Mouse (Mus musculus) small intestine, adult 2 months (tissue): ENCODE data around the gene Cxcl9. TPM values are rescaled to one million over a fixed set of nuclear protein-coding genes. Genes with fewer than 3 reads are reported as not detected.

Experiments
- H3K27ac ChIP-seq: fragments of 200-500 bp; 2 replicates; pipeline ENCODE4 v1.5.1; 2012; ENCODE audit warnings: low read depth, low read length, control low read depth, inconsistent platforms; ENCODE audit not compliant: insufficient read depth
- H3K27me3 ChIP-seq: fragments of 200-500 bp; 2 replicates; pipeline ENCODE4 v1.6.1; 2012; ENCODE audit warnings: mild to moderate bottlenecking, moderate library complexity, low read length, inconsistent platforms; ENCODE audit not compliant: control insufficient read depth, insufficient read depth
- H3K36me3 ChIP-seq: fragments of 200-500 bp; 2 replicates; pipeline ENCODE4 v1.6.1; 2012; ENCODE audit warnings: mild to moderate bottlenecking, low read length, control low read depth, inconsistent platforms; ENCODE audit not compliant: control insufficient read depth, insufficient read depth
- H3K4me1 ChIP-seq: fragments of 200-500 bp; 2 replicates; pipeline ENCODE4 v1.6.1; 2012; ENCODE audit warnings: low read length, inconsistent platforms, mixed read lengths; ENCODE audit not compliant: control insufficient read depth, insufficient read depth, insufficient read length
- H3K4me3 ChIP-seq: fragments of 200-500 bp; 2 replicates; pipeline ENCODE4 v1.5.1; 2012; ENCODE audit warnings: low read depth, mild to moderate bottlenecking, control low read depth, inconsistent platforms, low read length, moderate library complexity
- CTCF ChIP-seq: fragments of 200-500 bp; IDR thresholded peaks from 2 replicates; pipeline ENCODE4 v1.5.1; 2012; ENCODE audit warnings: low read depth, mild to moderate bottlenecking, control low read depth, inconsistent platforms, low read length, moderate library complexity, mixed read lengths; ENCODE audit not compliant: insufficient replicate concordance, insufficient read length; ENCODE audit errors: extremely low read depth
- POLR2A ChIP-seq: fragments of 200-500 bp; IDR thresholded peaks from 2 replicates; pipeline ENCODE4 v1.6.1; 2012; ENCODE audit warnings: low read depth, mild to moderate bottlenecking, control low read depth, inconsistent platforms, low read length, moderate library complexity
- WGBS: fragments of 180-500 bp; shearing (Covaris S2); methylation state at CpG from one replicate; pipeline ENCODE4 v1.1.7; 2018; 5-methylcytosine and 5-hydroxymethylcytosine counted together
- polyA plus RNA-seq: library from polyadenylated mRNA; depleted of rRNA; stranded (reverse); fragments of >200 nt; gene quantifications from 2 replicates; pipeline ENCODE4 v1.2.3, GENCODE M21; 2012; rRNA removed

The Cxcl9 gene
- polyA plus RNA-seq, result 1.8 and 7.9 TPM in 2 replicates

GRCm38 (mm10) chr5:92327929-92328328 is at the start of gene Cxcl9:
Gene Cxcl9, minus strand, starts transcription at chr5:92328079.
- H3K4me1 ChIP-seq, result peaks cover 10% of the 10 kb centered on the region
- H3K36me3 ChIP-seq, result no peaks in the 10 kb centered on the region
- H3K27ac ChIP-seq, result peak within 1 kb of the TSS; percentile 39
- H3K27me3 ChIP-seq, result no peaks in the 10 kb centered on the region
- no peak within 1 kb of the TSS; the same call in 1 of the 2 replicates for H3K4me3 ChIP-seq
- WGBS, result 24% methylated on average over 7 of the region's 7 CpGs
- TF ChIP-seq CTCF, result no peak
- TF ChIP-seq POLR2A, result no peak

DNA sequence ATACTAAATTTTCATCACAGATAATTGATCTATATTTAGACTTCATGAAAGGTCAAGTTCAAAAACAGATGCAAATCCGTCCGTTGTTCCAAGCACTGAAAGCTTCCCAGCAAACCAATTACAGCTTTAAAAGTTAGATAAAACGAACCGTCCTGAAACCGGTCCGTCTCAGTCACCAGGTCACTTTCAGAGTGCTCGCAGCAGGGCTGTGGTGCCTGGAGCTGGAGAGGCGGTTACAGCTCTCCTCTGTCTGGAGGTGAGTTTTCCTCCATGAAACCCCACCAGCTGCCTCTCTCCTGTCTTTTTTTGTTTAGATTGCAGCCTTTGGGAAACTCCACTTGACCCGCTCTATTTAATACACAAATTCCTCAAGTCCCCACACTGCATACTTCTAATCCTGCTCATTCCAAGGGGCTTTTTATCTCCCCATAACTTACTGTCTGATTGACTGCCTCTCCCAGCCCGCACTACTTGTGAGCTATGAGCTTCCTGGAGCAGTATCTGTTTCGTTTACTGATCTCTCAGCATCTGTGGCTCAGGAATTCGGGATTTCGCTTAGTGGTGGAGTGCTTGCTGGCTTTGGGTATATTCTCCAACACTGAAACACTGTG is 49.0 kb upstream of the Cxcl9 start:
- no peaks in the 10 kb centered on the region for H3K27me3 ChIP-seq
- no peak overlapping the region for H3K27ac ChIP-seq
- 44% methylated on average over 13 of the region's 13 CpGs for WGBS
- H3K36me3 ChIP-seq, result no peaks in the 10 kb centered on the region
- no peaks in the 10 kb centered on the region for H3K4me1 ChIP-seq
- no peak for TF ChIP-seq CTCF
- no peak for TF ChIP-seq POLR2A
- H3K4me3 ChIP-seq, result no peak overlapping the region

- WGBS, result 75% methylated on average over 17 of the region's 17 CpGs
- Histone ChIP-seq H3K4me1 (no peaks in the 10 kb centered on the region), H3K4me3 (peak overlapping the region; percentile 45), H3K36me3 (no peaks in the 10 kb centered on the region), H3K27me3 (no peaks in the 10 kb centered on the region), H3K27ac (peak overlapping the region; percentile 78)
- no peak for TF ChIP-seq CTCF
- TF ChIP-seq POLR2A, result no peak
These were observed 47.5 kb upstream of the Cxcl9 start for GRCm38 (mm10) chr5:92375368-92375767.

DNA sequence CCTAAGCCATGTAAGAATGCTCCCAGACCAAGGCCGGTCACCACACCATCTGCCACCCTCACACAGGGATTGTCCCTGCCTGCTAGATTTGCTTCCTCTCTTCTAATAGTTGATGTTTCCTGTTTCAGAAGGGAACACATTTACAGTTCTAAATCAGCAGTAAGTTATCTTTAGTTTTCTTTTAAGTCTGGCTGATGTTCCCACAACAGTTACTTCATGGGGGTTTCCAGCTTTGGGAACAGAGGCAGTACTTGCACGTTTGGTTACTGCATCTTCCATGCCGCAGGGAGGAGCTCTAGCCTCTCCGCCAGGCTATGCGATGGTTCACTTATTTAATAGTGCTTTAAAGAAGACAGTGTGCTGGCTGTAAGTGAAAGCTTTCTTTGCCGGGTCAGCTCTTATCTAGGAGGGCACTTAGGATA is 46.9 kb upstream of the Cxcl9 start:
- Histone ChIP-seq H3K4me3 (no peak overlapping the region), H3K27me3 (no peaks in the 10 kb centered on the region), H3K27ac (peak overlapping the region; percentile 78), H3K36me3 (no peaks in the 10 kb centered on the region), H3K4me1 (no peaks in the 10 kb centered on the region)
- WGBS, result 46% methylated on average over 6 of the region's 6 CpGs
- TF ChIP-seq CTCF (no peak), POLR2A (no peak)

DNA sequence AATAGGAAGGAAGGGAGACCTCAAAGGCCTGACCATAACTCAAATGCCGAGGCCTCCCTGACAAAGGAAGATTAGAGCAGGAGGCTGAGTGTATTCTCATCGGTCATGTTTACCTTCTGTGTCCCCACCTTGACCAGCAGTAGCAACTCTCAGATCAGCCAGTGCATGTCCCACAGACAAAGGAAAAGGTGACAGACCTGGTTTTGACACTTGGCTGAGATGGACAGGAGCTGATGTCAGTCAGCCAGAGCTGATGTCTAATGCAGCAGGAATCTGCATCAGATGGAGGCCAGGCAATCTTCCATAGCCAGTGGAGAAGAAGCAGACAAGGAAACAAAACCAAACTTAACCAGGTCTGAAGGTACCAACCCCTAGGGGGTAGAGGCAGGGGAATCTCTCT is 44.7 kb upstream of the Cxcl9 start:
- no peaks in the 10 kb centered on the region for H3K27me3 ChIP-seq
- no peak overlapping the region for H3K27ac ChIP-seq
- peaks cover 4% of the 10 kb centered on the region; the same call in 1 of the 2 replicates for H3K4me1 ChIP-seq
- no peak overlapping the region for H3K4me3 ChIP-seq
- TF ChIP-seq CTCF (no peak), POLR2A (no peak)
- H3K36me3 ChIP-seq, result no peaks in the 10 kb centered on the region
- WGBS, result 46% methylated on average over 2 of the region's 2 CpGs

DNA sequence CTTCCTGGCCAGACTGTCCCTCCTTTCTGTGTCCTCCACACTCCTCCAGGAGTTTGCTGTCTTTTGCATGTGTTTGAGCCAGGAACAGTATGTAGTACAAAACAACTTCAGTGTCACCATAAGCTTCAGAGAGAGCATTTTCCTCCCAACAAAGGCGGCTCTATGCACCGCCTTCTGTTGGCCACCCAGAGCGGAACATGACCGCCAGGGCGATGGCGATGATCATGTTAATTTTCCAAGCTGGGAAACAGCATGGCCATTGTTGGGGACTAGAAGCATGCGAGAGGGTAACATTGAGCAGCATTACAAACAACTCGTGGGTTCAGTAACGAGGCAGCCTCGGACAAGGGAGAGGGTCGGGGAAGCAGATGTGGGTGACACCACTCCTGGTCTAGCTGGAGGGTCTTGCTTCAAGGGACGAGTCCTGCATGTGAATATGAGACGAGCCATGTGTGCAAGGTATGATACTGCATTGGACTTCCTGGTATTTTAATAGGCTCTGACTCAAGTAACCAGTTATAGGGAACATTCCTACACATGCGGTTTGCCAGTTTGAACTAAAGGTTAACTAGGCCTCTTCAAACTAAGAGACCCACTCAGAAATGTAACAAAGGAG is 43.6 kb upstream of the Cxcl9 start:
- TF ChIP-seq POLR2A (no peak), CTCF (no peak)
- H3K36me3 ChIP-seq, result no peaks in the 10 kb centered on the region
- 91% methylated on average over 14 of the region's 14 CpGs for WGBS
- H3K4me1 ChIP-seq, result peaks cover 7% of the 10 kb centered on the region; the same call in 1 of the 2 replicates
- no peaks in the 10 kb centered on the region for H3K27me3 ChIP-seq
- no peak overlapping the region for H3K27ac ChIP-seq
- no peak overlapping the region for H3K4me3 ChIP-seq

- TF ChIP-seq CTCF (no peak), POLR2A (no peak)
- Histone ChIP-seq H3K27me3 (no peaks in the 10 kb centered on the region), H3K36me3 (no peaks in the 10 kb centered on the region), H3K4me3 (no peak overlapping the region), H3K4me1 (peaks cover 13% of the 10 kb centered on the region; the same call in 1 of the 2 replicates), H3K27ac (no peak overlapping the region)
- 83% methylated on average over 6 of the region's 6 CpGs for WGBS
These were observed 43.0 kb upstream of the Cxcl9 start for GRCm38 (mm10) chr5:92370891-92371290.
